Mouse (Mus musculus): ENCODE data around the gene Asic2. TPM values are rescaled to one million over a fixed set of nuclear protein-coding genes. Genes with fewer than 3 reads are reported as not detected.
A peak's percentile ranks its signal among the peaks of the same experiment; 100 is the strongest.

Asic2 gene
- total RNA-seq, 1 experiment from 2014 or later: 1.9 TPM

DNA sequence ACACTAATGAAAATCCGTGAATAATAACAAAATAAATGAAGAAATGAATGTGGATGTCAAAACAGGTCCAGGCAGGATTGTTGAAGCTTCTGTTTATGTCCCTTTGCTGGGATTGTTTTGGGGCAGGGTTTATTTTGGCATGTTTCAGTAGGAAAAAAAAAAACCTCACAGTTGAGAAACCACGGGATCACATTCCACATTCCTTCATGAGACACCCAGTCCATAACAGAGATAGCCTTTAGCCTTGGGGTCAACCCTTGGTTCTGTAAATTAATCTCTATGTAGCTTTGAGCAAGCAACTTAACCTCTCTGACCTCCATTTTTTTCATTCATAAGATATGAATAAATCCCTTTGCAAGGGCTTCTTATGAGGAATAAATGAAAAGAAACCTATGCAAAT, 127.3 kb downstream of the Asic2 start:
- DNase-seq: no peak

DNA sequence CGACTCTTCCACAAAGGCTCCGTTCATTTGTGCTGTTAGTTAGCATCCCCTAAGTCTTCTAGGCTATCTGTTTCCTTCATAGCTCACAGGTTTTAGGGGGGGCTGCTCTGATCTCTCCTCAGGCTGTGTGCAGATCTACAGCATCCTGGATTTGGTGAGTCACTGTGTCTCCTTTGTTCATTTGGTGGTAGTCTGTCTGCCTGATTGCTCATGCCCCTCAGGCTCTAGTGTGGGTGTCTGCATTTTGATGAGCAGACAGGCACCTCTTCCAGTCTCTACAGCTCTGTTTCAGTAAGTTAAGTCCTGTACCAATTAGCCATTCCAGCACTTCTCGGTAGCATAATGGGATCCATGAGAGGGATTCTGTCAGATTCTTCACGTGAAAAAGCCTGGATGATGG, 129.8 kb downstream of the Asic2 start:
- DNase-seq: no peak

DNA sequence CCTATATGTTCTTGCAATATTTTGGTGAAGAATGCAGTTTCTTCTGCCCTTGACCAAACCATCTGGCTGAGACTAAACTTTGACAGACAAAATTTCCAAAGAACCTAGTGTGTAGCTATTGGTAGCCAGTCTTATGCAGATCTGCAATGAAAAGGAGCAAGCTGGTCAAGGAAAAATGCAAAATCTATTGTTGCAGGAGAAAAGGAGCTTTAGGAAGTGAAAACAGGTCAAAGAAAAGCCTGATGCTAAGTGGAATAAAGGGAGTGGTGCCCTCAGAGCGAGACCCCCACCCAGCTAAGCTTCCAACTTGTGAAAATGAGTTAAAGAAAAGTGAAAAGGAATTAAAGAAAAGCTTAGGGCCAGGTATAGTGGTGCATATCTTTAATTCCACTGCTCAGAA, 135.9 kb downstream of the Asic2 start:
- no peak for DNase-seq

DNA sequence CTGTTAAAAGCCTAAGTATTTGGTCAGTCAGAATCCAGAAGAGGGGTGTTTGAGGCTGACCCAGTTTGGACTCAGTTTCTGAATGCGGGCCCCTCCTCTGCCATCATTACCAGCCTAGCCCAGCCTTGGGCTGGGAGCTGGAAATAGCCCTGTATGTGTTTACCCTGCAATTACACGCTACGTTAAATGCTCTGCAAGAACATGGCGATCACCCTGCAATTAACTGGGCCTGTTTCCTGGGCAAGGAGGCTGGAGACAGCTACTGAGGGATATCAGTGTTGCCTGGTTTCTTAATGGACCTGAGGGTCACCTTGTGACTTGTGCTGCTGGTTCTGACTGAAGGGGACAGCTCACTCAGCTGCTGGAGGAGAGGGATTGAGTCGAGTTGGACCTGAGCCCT, 151.7 kb downstream of the Asic2 start:
- DNase-seq: no peak

DNA sequence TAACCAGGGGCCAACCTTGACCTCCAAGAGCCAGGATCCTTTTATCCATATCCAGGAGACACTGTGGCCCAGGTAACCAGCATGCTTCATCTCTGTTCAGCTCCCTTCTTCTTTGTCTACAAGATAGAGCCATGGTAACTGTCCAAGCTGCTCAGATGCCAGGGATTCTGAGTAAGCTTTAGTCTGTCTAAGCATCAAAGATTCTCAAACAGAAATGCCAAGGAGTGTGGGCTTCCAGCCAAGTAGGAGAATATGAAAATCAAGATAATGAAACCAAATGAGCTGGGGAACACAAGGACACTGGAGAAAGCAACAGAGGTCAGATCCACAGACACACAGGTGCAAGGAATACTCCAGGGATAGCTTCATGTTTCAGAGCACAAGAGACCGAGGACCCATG, 153.4 kb downstream of the Asic2 start:
- DNase-seq: peak; percentile 12

DNA sequence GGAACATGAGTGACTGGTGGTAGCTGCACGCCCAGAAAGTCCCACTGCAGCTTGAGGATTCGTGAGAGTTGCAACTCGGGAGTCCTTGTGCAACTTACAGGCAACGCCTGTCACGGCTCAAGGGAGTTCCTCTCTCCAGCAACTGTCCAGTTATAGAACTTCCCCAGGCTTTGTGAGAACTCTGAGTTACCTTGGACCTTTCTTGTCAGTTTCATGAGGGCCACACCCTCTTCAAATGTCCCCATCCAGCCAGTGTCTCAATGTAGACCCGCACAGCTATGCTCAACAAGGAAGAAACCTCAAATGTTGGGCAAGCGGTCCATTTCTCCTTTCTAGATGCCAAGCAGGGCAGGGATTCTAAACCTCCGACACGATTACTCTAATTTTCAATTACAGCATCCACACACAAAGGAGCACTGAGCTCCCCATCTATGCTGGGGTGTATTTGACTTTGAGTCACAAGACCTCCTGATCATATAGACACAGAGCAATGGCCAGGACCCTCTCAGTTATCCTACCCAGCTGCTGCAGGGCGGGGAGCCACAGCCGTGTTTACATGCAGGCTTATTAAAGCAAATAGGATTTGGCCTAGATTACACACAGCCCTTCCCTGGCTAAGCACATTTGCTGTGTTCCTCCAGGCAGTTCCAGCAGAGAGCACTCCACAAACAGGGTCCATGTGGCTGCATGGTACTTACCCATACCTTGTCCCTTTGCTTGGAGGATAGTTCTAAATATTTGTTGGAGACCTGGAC, 161.2 kb downstream of the Asic2 start:
- no peak for DNase-seq

DNA sequence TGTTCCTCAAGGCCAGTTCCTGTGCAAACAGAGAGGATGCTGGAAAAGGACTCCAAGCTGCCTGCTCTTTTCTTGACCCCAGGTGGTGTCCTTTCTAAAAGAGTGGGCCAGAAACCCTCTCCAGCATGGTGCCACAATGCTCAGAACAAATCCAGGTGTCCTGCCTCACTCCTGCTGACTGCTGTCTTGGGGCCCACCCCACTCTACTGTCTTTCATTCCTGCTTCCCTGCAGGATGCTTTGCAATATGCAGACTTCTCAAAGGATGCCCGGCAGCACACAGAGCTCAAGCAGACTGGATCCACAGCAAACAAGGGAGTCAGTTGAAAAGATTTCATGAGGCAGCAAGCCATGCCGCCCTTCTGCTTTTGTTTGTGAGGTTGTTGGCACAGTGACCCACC, 164.7 kb downstream of the Asic2 start:
- no peak for DNase-seq

DNA sequence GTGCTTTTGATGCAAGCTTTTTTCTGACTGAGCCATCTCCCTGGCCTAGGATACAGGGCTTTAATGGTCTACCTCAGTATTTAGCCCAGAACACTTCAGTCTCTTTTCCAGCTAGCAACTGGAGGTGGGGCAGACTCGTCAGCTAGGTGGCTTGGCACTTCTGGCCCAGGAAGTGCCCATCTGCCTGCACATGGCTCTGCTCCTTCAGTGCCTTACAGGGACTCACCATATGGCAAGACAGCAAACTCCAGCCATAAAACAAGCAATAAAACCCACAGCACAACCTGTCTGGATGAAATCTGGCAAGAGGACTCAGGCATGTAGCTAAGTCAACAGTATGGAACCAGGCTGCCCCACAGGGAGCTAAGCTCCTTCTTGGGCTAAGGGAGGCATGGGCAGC, 165.6 kb downstream of the Asic2 start:
- DNase-seq: no peak

DNA sequence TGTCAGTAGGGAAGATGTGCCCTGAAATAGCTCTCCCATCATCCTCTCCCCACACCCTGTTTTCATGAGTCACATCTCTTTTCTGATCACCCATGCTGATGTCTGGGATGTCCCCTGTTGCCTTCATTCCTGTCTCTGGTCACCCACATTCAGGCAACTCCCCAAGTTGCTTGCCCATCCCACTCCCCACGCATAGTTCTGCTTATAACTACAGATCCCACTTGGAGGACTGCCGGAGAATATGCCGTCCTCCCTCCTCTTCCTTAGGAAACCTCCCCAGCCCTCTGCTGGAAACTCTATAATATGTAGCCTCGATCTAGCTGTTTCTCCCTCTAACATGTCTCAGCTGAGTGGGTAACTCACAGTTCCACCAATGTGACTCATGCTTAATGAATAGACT, 167.4 kb downstream of the Asic2 start:
- no peak for DNase-seq

DNA sequence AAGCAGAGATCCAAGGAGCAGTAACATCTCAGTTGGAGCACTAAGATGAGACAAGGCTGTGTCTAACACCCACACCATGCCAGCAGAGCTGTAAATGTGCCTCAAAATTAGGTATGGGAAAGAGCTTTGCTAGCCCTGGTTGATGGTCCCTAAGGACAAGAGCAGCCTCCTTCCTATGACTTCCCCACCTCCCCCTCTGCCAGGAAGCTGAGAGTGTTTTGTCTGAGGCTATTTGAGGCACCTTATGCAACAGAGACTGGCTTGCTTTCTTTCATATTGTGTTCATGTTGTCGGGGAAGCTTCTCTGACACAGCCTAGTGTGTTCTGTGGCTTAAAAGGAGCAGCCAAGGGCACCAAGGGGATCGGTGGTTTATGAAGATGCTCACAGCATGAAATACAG, 174.7 kb downstream of the Asic2 start:
- no peak for DNase-seq

DNA sequence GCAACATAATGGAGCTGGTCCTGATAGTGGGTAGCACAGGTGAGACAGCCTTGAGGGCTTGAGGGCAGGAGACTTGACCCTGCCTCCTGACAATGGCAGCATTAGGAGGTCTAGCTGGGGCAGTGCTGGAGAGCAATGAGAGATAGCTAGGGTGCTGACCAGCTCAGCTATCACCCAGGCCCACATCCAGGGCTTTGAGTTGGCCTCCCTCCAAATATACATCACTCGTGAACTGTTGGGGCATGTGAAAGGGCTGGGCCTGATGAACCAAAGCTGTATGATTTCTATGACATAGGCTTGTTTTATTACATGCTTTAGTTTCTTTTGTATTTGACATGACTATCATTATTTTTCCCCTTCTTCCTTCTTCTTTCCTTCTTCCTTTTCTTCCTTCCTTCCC, 176.7 kb downstream of the Asic2 start:
- no peak for DNase-seq

DNA sequence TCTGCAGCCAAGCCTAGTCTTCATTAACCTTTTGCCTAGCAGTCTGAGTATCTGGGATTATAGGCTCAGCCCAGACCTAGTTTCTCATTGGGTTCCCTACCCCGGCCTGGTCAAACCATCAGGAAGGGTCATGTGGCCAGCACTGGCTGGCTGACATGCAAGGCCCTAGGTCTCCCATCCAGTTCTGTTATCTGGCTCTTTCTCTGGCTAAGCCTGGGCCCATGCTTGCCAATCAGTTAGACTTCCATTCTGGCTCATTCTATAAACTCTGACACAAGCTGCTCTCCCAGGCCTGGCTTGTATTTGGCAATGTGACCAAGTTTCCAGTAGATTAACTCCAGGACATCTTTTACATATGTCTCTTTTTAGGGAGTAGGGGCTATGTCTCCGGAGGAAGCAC, 187.7 kb downstream of the Asic2 start:
- no peak for DNase-seq

DNA sequence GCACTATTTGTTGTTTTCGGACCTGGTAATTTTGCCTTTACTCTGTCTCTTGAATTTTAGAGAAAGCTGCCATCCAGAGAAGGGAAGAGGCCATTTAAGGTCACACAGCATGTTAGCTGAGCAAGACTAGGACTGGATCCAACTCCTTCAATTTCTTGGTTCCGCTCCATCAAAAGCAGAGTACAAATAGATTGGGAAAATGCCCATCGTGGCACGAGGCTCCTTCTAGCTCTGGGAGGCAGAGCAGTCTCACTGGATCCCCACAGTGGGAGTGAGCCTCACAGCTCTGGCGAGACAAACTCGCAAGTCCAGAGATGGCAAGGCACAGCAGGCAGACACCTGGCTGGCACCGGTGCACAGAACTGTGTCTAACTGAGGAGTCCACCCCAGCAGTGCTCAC, 188.4 kb downstream of the Asic2 start:
- peak; percentile 9 for DNase-seq

DNA sequence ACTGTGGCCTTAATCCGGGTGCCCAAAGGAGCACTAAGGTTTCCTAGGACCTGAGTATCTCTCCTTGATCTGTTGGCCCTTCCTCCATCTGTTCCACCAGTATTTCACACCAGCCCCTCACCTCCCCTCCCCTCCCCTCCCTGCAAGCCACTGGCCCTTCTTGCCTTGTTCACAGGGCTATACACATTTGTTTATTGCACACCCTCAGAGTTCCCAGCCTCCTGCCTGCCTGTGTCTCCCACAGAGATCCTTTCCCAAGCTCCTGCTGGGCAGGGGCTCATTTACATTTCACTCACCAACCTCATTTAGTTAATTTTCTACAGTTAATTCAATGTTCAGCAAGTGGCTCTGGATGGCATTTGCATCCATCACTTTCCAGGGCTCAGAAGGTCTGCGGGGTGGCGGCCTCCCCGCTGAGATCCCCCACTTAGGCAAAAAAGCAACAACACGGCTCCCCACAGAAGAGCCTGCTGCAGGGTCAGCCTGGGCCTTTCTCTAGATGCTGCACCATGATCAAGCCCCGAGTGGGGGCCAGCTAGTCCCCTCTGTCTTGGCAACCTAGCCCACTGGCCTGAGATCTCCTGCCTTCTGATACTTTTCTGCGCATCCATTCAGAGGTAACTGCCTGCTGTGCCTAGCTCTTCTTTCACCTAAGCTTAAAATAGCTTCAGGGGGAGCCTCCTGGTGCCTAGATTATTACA, 196.9 kb downstream of the Asic2 start:
- no peak for DNase-seq

DNA sequence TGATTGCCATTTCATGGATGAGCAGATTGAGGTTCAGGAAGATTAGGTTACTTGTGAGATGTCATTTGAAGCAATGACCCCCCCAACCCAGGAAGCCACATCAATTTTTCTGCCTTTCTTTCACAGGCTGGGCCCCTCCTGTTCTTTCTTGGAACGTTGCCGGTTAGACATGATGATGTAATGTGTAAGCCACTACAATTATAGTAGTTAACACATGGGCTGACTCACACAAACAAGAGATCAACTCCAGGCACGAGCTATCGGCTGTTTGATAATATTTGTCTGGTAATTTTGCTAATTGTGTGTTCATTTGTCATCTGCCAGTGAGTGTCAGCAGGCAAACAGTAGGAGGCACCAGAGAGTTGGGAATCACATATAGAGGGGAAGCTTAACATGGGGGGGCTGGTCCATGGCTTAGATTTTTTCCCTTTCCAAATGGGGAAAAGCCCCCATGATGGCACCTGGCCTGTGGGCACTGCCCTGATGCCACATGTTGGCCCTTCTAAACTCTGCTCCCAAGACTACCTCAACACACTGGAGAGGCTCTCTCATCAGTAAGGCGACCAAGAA, 198.5 kb downstream of the Asic2 start:
- DNase-seq: no peak

DNA sequence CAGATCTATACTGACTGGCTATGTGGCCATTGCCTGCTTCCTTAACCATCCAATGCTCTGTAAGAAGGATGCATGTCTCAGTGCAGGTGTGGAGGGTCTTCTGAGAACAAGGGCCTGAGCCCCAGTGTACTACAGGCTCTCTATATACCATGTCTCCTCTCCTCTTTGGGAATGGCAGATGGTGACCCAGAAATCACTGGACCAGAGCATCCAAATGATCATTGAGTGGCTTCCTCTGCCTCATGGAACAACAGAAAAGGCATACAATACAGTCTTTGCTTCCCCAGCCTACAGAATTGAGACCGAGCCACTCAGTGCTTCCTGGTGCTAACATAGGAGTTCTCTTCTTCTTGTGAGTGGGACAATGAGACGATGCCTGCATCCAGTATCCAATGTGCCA, 200.0 kb downstream of the Asic2 start:
- no peak for DNase-seq

DNA sequence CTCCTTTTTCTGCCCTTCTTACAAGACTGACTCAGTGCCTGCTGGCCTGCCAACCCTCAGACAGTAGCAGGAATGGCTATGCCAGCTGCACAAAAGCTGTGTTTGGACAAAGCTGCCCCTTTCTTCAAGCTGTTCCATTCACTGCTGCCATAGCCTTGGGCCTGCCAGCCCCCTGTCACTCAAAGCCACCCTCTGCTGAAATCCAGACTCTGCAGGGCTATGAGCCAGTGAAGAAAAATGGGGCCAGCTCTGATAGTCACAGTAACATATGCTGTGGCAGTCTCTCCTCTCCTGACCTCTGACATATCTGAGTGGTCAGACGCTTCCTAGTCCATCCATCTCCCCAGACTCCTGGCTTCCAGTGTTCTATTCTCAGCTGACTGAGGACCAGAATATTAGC, 200.5 kb downstream of the Asic2 start:
- DNase-seq: peak; percentile 26

DNA sequence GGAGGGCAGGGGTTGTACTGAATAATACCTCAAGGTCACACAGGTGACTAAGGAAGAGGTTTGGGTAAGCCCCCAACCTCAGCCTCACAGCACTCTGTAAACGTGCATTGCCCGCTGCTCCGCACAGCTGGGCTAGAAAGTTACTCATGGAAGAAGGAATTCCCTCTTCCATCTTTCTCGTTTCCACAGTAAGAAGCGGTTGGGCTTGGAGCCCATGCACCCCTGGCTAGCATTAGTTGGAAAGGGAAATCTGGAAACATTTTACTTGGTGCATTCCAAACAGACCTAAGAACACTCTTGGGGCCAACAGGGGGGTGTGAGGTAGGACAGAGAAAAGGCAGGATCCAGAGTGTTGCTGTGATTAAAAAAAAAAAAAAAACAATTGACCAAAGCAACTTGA, 203.0 kb downstream of the Asic2 start:
- no peak for DNase-seq

DNA sequence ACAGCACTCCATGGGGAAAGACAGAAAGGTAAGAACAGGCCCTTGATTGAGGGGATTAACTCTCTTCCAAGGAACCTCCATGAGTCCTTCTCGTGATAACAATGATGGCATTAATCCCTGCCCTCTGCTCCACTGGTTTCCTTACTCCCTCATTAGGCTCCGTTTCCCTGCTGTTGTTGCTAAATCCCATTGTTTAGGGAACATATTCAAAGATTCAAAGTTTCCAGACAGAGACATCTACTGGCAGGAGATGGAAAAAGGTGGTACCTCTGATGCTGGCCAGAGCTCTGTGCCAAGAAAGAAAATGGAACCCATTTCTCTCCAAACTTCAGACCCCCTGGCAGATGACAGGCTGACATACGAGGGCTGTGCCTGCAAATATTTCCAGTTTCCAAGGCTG, 203.5 kb downstream of the Asic2 start:
- no peak for DNase-seq

DNA sequence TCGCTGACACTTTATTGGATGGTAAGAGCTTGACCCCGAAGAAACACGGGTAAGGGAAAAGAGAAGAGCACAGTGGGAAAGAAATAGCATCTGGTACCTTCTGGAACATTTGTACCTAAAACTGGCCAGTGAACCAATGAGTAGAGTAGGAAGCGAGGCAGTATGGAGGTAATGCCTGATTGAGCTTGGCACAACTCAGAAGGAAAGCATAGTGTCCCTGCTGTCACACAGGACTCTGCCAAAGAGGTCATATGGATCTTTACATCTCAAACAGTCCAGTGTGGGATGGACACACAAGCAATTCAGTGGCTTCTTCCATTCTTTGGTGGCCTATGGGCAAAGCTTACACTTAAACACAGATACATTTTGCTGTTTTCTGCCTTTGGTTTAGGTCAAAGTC, 211.0 kb downstream of the Asic2 start:
- no peak for DNase-seq

DNA sequence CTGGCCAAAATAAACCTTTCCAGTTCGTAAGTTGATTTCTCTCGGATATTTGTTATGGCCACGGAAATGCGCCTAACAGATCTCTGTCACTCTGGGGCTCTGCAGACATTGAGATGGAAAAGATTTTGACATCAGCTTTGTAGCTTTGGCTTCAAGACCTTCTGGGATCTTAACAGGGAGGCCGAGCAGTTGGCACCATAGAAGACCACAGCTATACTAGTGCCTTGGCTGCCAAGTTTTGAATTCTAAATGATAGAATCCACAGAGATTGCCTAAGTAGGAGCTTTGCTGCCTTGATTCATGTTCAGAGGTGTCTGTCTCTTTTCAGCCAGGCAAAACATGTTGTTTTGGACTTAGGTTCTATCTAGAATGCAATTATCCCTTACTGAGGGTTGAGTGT, 217.4 kb downstream of the Asic2 start:
- DNase-seq: no peak

DNA sequence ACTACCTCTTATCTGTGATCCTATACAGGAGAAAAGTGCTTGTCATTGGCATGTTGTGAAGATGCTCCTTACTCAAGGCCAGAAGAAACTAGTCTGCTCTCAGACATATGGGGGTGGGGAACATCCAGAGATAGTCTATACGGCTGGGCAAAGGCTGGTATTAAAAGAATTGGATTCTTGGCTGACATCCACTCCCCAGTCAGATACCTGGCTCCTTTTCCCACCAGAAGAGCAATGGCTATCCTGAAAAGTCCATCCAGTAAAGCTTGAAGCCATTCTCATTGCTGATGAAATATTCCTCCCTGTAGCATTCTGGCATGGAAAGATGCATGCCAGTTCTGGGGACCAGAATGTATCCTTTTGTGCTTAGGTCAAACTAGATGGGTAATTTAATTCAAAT, 218.2 kb downstream of the Asic2 start:
- no peak for DNase-seq

DNA sequence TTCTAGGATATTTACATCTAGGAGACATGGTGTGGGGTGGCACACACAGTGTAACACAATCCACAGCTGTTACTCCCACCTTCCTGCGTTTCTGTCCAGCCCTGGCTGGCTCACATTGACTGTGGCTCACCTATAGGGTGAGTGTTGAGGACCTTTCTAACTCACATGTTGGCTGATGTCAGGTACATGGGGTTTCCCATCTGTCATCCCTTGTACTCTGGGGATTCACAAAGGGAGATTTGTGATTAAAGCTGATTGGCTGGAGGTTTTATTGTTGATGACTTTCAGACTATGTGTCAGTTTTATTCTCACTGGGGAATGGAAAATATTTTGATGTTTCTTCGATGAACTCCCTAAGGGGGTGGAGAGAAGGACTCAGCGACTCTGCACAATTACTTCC, 229.3 kb downstream of the Asic2 start:
- DNase-seq: no peak

DNA sequence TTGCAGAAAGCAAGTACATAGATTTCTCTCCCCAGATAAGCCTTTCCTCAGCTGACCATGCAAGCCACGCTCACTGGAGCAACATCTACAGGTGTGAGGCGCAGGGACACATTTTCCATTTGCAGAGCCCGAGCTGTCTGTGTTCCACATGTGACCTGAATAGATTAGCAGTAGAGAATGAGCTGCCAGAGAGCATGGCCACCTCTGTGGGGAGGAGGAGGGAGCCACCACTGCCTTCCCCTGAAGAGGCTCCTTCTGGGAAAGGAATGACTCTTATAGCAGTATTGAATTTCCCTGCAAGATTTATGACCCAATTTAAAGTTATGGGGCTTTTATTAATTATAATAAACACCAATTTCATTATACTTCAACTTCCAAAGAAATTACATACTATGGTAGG, 230.5 kb downstream of the Asic2 start:
- no peak for DNase-seq
